Mouse (Mus musculus): ENCODE results near the gene Klhl10.

GRCm38 (mm10) chr11:100395200-100395599, 46.5 kb upstream of the Klhl10 start:
- TF ChIP-seq CTCF (IDR thresholded peaks at IDR 0.05; ENCODE audit: low read depth) (no peak), EP300 (IDR thresholded peaks at IDR 0.05; ENCODE audit: low read depth) (peak; percentile 41; the same call in 1 of the 2 replicates)

Data from heart, postnatal 0 days (tissue).